Mouse (Mus musculus) MN1 (cell line): ENCODE data around the gene Srsf7.
A peak's percentile ranks its signal among the peaks of the same experiment; 100 is the strongest.
"Not testable (repeated sequence)": the region's sequence is repeated elsewhere in the genome, so short reads cannot be mapped to it uniquely, and the experiment has no call there.

Experiments
- DNase-seq: peaks from one replicate; pipeline ENCODE4 v3.0.0-alpha.2; 2016; ENCODE audit warnings: low spot score

The Srsf7 gene

DNA sequence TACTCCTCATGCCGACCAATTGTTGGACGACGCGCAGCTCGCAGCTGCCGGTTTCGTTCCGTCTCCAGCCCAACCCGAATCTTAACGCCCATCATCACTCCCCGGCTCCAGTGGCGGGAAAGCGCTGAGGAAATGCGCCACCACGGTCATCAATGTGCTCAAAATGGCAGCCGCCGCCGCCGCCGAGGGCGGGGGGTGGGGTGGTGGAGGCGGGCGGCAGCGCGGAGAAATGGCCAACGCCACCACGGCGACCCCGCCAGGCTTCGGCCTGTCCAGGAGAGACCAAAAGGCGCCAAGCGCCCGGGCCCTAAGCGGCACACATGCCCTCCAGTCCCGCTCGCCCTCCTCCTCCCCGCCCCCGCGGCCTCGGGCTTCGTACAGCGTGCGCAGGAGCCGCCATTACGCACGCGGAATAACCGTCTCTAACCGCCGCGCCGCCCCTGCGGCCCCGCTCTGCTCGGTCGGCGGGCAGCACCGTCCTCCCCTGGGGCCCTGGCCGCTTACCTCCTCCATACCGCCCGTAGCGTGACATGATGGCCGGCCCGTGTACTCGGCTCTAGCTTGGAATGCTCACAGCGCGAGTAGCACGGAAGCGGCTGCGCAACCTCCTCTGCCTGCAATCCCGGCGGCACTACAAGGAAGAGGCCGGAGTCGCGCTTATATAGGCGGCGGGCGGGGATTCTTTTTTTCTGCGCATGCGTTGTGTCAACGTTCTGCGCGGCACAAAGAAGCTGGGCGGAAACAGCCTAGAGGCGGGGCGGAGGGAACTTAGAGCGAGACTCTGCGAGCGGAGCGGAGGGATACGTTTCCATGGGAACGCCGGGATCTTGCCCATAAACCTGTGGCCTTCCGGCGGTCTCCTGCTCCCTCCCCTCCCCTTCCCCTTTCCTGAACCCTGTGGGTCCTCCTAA lies at the start of gene Srsf7, which contains the start of gene Ttc39d:
Gene Srsf7 (minus strand): TSS at position 637 of the 911 bp plus-strand sequence.
Gene Ttc39d (plus strand): TSS at position 790 of the 911 bp plus-strand sequence.
- peak; percentile 100 for DNase-seq

DNA sequence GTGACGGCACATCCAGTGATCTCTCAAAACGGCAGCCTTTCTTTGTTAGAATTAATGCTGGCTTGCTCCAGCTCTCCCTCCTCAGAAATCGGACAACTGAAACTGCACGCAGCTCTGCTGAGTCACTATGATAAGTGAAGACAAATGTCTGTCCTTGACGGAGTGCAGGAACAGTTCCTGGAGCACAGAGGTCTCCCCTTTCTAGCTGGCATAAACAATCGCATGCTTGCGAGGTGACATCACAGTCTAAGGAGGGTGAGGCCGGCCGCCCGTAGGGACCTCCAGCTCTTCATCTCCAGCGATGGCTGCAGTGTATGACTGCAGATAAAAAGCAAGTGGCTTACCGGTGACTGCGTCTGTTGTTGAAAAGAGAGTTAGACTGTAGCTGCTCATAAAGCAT lies 48.1 kb upstream of the Srsf7 start:
- DNase-seq, result peak; percentile 89

DNA sequence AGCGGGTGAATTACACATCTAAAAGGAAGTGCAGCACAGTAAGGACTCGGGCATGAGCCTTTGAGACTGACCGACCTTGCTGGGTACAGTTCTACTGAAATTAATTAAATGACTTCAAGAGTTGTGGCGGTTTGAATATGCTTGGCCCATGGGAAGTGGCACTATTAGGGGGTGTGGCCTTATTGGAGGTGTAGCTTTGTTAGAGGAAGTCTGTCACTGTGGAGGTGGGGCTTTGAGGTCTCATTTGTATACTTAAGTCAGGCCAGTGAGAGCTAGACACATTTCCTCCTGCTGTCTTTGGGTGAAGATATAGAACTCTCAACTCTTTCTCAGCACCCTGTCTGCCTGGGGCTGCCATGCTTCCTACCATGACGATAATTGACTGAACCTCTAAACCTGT lies 47.3 kb upstream of the Srsf7 start:
- no peak for DNase-seq

DNA sequence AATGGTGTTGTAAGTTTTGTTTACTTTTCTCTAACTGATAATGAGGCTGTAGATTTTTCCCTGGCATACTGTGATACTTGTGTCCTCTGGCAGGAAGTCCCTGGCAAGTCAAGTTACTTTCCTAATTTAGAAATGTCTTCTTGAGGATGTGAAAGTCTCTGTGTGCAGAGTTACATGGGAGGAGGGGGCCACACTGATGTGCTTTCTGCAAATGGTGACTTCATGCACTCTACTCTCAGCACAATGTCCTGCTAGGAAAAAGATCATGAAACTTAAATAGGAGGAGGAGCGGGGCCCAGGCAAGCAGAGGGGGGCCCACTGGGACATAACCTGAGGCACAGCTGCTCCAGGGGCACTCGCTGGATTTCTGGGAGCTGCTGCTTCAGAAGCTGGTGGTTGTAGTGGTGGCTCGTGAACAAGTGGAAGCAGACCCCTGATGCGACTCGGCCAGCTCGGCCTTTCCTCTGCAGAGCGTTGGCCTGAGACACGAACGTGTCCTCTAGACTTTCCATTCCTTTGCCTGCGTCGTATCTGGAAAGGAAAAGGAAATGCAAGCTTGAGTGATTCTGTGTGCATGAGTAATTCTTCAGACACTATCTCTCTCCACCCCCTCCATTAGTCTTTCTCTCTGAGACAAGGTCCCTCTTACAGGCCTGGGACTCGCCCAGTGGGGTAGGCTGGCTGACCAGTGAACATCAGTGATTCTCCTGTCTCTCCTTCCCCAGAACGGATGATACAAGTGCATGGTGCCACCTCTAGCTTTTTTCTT lies 45.8 kb upstream of the Srsf7 start:
- peak; percentile 35 for DNase-seq

DNA sequence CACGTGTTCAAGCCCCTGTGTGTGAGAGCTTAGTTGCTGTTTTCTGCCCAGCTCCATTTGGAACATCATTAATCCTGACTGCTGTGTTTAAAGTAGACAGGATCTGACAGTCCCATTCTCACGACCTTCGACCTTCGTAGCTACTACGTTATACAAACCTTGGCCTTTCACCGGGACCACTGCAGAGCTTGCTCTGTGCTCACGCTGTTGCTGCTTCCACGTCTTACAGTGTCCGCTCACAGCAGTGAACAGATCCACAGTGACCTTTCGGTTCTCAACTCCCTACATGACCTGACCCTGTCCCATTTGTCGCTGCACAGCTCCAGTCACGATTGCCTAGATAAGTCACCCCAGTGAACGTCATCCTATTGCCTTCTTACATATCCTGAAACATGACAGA lies 36.0 kb upstream of the Srsf7 start:
- DNase-seq, result no peak

DNA sequence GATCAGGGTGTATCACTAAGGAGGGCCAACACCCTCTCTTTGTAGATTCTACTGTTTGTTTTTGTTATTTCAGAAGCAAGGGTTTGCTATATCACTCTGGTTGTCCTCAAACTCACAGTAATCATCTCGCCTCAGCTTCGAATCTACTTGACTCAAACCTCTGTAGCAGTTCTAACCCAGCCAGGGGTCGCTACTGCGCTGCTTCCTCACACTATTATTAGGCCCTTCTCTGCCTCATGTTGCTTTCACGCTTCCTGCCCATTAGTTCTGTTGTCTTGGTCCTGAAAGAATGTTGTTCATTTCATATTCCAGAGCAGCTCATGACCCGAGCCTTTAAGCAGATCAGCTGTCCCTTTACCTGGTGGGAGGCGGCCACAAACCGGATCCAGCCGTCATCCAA lies 34.5 kb upstream of the Srsf7 start:
- no peak for DNase-seq

DNA sequence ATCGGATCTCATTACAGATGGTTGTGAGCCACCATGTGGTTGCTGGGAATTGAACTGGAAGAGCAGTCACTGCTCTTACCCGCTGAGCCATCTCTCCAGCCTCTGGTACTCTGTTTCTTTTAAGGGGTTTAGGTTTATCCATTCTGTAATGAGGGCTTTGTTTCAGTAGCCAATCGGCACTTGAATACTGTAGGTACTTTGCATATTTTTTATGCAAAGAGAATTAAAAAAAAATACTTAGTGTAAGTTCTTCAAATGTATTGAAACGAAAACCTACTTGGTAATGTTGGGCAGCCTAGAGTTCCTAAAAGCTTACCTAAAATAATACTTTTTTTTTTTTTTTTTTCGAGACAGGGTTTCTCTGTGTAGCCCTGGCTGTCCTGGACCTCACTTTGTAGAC lies 30.4 kb upstream of the Srsf7 start:
- DNase-seq, result no peak

DNA sequence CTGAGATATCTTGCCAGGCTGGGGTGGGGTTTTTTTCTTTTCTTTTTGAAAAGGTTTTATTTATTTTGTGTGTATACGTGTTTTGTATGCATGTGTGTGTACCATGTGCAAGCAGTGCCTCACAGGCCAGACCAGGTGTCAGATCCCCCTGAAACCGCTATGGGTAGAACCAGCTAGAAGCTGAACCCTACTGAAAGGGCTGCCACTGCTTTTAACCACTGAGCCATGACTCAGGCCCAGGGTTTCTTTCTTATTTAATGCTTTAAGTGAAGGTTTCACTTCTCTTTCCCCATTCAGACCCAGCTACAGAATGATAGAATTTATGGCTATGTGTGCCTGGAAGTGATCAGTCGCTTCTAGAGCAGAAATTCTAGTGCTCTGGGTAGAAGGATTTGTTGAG lies 29.7 kb upstream of the Srsf7 start:
- no peak for DNase-seq

DNA sequence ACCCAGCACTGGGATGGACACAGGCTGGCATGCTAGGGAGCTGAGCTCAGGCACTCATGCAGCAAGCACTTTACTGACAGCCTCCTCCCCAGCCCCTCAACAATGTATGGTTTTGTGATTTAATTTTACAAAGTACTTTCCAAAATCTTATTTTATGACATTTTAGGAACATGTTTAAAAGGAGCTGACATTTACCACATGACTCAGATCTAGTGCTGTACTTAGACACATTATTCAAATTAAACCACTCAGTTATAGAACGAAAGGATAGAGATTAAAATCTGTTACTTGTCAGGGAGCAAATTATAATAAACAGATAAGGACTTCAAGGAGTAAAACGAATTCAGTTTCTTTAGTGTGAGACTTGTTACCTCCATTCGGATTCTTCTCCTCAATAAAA lies 28.4 kb upstream of the Srsf7 start:
- no peak for DNase-seq

DNA sequence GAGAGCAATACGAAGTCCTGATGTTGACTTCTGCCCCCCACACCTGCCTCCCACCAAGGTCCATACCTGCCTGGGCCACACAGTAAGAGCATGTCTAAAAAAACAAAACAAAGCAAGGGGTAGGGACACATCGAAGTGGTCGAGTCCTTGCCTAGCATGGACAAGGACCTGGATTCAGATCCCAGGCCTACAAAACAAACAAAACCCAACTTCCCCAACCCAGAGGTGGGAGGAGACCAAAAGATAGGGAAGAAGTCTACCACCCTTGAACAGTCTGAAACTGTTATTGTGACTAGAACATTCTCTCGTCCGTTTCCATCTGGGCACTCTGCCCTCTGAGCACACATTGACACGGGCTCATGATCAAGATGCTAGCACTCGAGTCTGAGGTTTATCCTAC lies 27.3 kb upstream of the Srsf7 start:
- DNase-seq, result no peak

DNA sequence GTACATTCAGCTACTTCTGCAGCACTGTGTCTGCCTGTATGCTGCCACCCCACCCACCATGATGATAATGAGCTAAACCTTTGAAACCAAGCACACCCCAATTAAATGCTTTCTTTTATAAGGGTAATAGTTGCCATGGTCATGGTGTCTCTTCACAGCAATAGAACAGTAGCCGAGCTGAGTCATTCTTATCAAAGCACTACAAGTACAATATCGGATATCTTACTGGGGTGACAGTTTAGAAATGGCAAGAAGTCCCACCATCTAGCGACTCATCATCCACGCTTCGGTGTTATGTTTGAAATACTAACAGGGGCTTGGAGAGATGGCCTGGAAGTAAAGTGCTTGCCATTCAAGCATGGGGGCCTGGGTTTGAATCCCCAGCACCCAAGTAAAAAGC lies 26.7 kb upstream of the Srsf7 start:
- no peak for DNase-seq

DNA sequence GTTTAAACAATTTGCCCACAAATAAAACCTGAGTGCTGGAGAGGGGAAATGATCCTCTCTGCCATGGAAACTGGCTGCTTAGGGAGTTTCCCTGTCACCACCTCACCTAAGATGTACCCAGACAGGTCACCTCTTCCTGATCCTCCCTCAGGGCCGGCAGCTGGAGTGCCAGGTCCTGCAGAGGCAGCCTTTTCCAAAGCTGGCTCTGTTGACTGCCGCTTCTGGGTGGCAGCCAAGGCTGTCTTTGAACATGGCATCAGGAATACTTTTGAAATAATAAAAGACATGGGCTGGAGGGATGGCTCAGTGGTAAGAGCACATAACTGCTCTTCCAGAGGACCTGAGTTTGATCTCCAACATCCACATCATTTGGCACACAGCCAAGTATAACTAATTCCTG lies 22.3 kb upstream of the Srsf7 start:
- DNase-seq, result no peak

DNA sequence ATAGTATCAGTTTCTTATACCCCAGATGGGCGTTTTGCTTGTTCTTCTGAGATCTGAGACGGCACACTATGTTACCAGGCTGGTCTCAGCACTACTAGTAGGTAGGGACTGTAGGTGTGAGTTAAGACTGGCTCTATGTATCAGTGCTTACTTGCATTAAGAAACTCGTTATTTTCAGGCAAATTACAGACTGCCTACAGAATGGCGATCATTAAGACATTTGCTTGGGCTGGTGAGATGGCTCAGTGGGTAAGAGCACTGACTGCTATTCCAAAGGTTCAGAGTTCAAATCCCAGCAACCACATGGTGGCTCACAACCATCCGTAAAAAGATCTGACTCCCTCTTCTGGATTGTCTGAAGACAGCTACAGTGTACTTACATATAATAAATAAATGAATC lies 18.0 kb upstream of the Srsf7 start:
- peak; percentile 25 for DNase-seq

DNA sequence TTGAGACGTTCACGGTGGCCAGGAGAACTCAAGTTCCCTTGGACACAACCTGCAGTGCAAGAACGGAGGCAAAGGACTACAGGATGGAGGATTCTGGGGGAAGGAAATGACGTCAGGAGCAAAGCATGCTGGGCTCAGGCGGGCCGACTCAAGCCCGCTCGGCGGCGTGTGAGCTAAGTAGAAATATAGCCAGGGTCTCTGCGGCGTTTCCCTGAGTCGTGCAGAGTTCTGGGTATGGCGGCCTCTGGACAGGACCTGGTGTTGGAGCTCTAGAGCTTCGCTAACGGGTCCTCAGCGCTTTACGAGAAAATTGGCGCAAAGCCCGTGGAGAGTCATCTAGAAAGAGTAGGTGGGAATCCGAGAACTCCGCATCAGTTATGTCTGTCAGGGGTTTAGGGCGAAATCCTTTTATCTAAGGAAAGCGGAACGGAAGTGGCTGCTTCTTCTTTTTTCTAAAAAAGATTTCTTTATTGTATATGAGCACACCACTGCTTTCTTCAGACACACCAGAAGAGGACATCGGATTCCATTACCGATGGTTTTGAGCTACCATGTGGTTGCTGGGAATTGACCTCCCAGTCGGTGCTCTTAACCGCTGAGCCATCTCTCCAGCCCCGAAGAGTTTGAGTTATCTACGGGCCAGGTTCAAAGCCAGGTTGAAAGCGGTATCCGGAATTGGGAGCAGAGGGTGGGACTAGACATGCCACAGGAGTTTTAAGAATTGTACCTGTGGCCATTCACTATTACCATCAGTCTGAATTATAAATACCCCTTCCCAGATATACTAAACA lies 17.4 kb upstream of the Srsf7 start, which contains the start of gene Gemin6:
Gene Gemin6 (plus strand): TSS at position 116 of the 791 bp plus-strand sequence.
- DNase-seq, result peak; percentile 94

DNA sequence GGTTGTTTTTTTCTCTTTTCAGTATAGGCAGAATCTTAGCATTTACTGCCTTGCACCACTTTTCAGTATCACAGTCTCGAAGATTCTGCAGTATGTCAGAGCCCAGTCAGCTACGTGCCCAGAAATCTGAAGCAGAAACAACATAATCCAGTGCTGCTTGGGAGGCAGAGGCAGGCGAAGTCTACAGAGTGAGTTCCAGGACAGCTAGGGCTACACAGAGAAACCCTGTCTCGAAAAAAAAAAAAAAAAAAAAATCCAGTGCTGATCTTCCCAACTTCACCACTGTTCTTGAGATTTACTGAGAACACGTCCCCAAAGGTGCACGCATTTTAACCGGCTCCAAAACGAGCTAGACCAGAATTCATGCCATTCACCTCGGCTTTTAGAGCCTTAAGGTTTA lies 16.7 kb upstream of the Srsf7 start:
- no peak for DNase-seq

DNA sequence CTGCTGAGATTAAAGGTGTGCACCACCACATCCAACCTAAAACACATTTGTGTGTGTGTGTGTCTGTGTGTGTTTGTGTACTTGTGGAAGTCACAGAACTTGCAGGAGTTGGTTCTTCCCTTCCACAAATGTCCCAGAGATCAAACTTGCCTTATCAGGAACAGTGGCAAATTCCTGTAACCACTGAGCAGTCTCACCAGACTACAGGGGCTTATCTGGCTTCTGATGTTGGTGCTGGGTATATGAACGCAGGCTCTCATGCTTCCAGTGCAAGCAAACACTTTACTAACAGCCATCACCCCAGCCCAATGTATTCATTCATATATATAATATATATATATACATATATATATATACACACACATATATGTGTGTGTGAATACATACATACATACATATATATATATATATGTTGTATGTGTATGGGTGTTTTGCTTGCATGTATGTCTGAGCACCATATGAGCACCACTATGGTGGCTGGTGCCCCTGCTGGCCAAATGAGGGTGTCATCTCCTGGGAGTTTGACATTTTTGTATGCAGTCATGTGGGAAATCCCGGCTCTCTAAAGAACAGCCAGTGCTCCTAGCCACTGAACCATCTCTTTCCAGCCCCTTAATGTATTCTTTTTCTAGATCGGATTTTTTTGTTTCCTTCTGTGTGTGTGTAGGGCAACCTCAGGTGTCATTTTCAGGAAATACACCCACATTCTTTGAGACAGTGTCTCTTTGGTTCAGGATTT lies 15.0 kb upstream of the Srsf7 start:
- DNase-seq, result peak; percentile 27

DNA sequence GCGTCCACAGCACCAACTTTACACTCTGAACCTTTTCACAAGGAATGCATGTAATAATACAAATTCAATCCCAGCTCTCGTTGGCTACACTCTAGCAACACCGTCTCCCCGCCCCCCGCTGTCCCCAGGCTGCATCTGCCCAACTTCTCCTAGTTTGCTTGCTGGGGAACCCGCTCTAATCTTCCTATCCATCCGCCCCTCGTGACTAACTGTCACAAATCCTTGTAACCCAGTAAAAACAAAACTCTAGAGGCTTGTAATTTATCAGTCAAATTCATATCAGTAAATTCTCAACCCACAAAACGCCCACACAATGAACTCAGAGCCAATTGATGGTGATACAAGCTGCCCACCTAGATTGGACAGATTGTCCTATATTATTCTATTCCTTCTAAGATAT lies 14.1 kb upstream of the Srsf7 start:
- no peak for DNase-seq

DNA sequence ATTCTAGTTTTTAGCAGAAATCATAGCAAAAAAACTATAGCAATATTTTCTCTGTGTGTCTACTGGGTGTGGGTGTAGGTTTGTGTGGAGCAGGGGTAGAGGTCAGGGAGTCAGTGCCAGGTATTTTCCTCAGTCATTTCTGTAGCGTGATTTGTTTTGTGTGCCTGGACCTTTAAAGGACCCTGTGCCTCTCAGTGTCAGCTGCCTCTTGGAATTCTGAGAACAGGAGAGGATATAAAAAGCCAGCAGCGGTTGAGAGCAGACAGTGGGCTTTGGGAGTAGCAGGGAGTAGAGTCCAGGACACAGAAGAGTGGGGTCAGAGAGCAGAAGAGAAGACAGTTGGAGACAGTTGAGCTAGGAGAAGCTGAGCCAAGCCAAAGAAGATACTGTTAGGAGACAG lies 13.0 kb upstream of the Srsf7 start:
- no peak for DNase-seq

DNA sequence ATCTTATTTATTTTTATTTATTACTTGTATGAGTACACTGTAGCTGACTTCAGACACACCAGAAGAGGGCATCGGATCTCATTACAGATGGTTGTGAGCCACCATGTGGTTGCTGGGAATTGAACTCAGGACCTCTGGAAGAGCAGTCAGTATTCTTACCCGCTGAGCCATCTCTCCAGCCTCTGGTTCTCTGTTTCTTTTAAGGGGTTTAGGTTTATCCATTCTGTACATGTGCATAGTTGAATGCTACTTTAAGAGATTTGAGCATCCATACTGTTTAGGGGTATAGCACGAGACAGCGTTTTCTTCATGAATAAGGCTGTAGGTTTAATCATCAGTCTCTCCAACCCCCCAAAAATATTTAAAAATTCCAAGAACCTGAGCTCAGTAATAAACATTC lies 6.9 kb upstream of the Srsf7 start:
- not testable (repeated sequence) for DNase-seq

DNA sequence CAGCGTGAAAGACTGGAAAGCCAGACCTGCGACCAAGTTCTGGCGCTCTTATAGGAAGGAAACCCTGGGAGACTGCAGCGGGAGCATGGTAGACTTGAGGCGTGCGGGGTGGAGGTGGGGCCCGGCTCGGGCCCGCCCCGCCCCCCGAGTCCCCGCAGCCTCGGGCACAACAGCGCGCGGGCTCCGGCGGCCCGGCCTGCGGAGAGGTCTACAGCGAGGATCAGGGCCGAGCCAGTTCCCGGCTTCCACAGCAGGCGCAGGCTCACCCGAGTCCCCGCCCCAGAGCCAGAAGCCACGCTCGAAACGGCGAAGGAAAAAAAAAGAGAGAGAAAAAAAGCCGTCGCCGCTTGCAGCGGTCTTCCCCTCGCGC lies 821 bp downstream of the Srsf7 start:
- DNase-seq, result peak; percentile 84

DNA sequence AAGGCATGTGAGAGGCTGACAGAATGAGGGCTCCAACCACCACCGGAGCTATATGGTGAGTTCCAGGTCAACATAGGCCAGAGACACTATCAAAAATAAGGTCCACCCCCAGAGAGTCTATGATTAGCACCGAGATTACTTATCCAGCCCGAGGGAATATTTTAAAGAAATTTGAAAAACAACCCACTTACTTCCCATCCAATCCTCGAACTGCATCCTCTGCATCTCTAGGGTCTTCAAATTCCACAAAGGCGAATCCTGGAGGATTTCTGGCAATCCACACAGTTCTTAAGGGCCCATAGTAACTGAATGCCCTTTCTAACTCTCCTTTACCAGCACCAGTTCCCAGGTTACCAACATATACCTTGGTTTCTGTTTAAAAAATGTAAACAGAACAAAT lies 1.4 kb downstream of the Srsf7 start:
- DNase-seq, result peak; percentile 49
